9 mouse cellular contexts compared by ENCODE assay signal in the genomic region with DNA sequence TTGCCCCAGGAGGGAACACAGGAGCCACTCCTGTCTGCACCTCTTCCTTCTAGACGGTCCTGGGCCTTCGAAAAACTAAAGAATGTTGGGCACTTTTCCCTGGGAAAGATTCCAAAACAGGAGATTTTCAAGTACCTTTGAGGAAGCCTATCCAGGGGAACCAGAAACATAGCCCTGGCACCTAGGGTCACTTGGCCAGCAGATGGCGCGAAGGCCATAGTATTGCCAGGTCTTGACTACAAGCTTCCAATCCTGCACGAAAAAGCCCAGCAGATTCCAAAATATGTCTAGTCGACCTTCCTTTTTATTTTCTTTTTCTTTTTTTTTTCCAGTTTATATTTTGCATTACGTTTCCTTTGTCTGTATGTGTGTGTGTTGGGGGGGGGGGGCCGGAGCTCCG. TPM values are rescaled to one million over a fixed set of nuclear protein-coding genes. Genes with fewer than 3 reads are reported as not detected.
DNase-seq lines count a peak whose midpoint lies in the region; ATAC-seq and TF ChIP-seq lines count a peak whose summit lies in the region.
"Had no signal": no experiment of that assay in that cellular context is flagged by ENCODE, and none has a peak within 500 bp of the region (broad histone marks: within the 10 kb centered on the region; RNA-seq: fewer than 3 reads in every experiment).

No protein-coding gene starts in this region.

- TF ChIP-seq EP300 in liver, embryonic 14.5 days (IDR thresholded peaks at IDR 0.05; ENCODE audit: low read depth) = no peak

- no peaks in the 10 kb centered on the region for H3K9me3 ChIP-seq in liver, embryonic 11.5 days (ENCODE audit: control insufficient read depth, low read length)
- H3K9me3 ChIP-seq in liver, embryonic 14.5 days (ENCODE audit: control insufficient read depth, low read length) = no peaks in the 10 kb centered on the region

- 57% methylated on average over 9 of the region's 9 CpGs for WGBS in liver, embryonic 11.5 days
- WGBS in bone marrow, adult 2 months = 46% methylated on average over 9 of the region's 9 CpGs
- 46% methylated on average over 9 of the region's 9 CpGs for WGBS in liver, embryonic 14.5 days (ENCODE audit: insufficient replicate concordance)

- ATAC-seq in liver, embryonic 11.5 days (replicated peaks; ENCODE audit: low FRiP score) = no peak
- no peak for ATAC-seq in liver, embryonic 14.5 days (ENCODE audit: insufficient read depth)
- no peak for ATAC-seq in erythroid progenitor cell, adult 5-6 weeks (replicated peaks; ENCODE audit: low FRiP score, poor library complexity, severe bottlenecking)

- TF ChIP-seq CTCF in bone marrow, adult 2 months (IDR thresholded peaks at IDR 0.05; ENCODE audit: control insufficient read depth, insufficient read depth, low read length) = peak; percentile 72
- peak; percentile 54 for TF ChIP-seq CTCF in liver, embryonic 14.5 days (IDR thresholded peaks at IDR 0.05; ENCODE audit: low read depth)

- no peak overlapping the region for H3K4me3 ChIP-seq in liver, embryonic 11.5 days (ENCODE audit: low read depth, low read length)
- no peak overlapping the region for H3K4me3 ChIP-seq in bone marrow, adult 2 months (replicated peaks; ENCODE audit: control insufficient read depth, low read depth, low read length)
- H3K4me3 ChIP-seq in liver, embryonic 14.5 days (ENCODE audit: insufficient read depth in 1 of 2, low read depth in 2 of 2, low read length in 2 of 2) = no peak overlapping the region

- TF ChIP-seq POLR2A in bone marrow, adult 2 months (IDR thresholded peaks at IDR 0.05; ENCODE audit: borderline replicate concordance, control insufficient read depth, low read depth, low read length) = no peak

- peak; percentile 47 for DNase-seq in cerebellum, postnatal 36 days
- no peak for DNase-seq in cerebellum, adult 11-12 months
- DNase-seq in liver = peak; percentile 39
- no peak for DNase-seq in liver, embryonic 11.5 days (ENCODE audit: low spot score)
- DNase-seq in liver, embryonic 14.5 days (ENCODE audit: low read depth in 3 of 3, low spot score in 3 of 3) = no peak
- DNase-seq in thymus, postnatal 10 days (ENCODE audit: low spot score in 2 of 2) = no peak

- no peak overlapping the region for H3K9ac ChIP-seq in liver, embryonic 11.5 days (ENCODE audit: low read depth, low read length)
- no peak overlapping the region for H3K9ac ChIP-seq in liver, embryonic 14.5 days (replicated peaks)

- no peak overlapping the region for H3K27ac ChIP-seq in liver, embryonic 11.5 days (ENCODE audit: low read depth, low read length)
- peak overlapping the region; percentile 41 for H3K27ac ChIP-seq in bone marrow, adult 2 months (ENCODE audit: control insufficient read depth, insufficient read depth, low read depth, low read length, poor library complexity)
- H3K27ac ChIP-seq in liver, embryonic 14.5 days = no peak overlapping the region

- H3K27me3 ChIP-seq in liver, embryonic 11.5 days (replicated peaks; ENCODE audit: control insufficient read depth, insufficient read depth, low read length) = no peaks in the 10 kb centered on the region
- H3K27me3 ChIP-seq in liver, embryonic 14.5 days (ENCODE audit: control insufficient read depth, insufficient read depth, low read length) = no peaks in the 10 kb centered on the region

- H3K4me2 ChIP-seq in liver, embryonic 11.5 days = no peak overlapping the region
- H3K4me2 ChIP-seq in liver, embryonic 14.5 days (ENCODE audit: low read depth) = no peak overlapping the region

- 0 out of 2 replicates have a peak, but pooled peaks cover 2% of the 10 kb centered on the region for H3K4me1 ChIP-seq in liver, embryonic 11.5 days (replicated peaks; ENCODE audit: control insufficient read depth, insufficient read depth, low read length)
- no peaks in the 10 kb centered on the region; the same call in 1 of the 2 replicates for H3K4me1 ChIP-seq in bone marrow, adult 2 months (ENCODE audit: control insufficient read depth, insufficient read depth, low read length)
- H3K4me1 ChIP-seq in liver, embryonic 14.5 days (replicated peaks; ENCODE audit: control insufficient read depth in 2 of 2, insufficient read depth in 2 of 2, low read length in 1 of 2) = peaks cover 0 to 4% of the 10 kb centered on the region in 2 experiments; a peak in 3 of 4 replicates

- H3K36me3 ChIP-seq in liver, embryonic 11.5 days (ENCODE audit: control insufficient read depth, insufficient read depth, low read length) = no peaks in the 10 kb centered on the region
- H3K36me3 ChIP-seq in liver, embryonic 14.5 days (replicated peaks; ENCODE audit: control insufficient read depth, insufficient read depth, low read depth) = no peaks in the 10 kb centered on the region

RNA-seq across cellular contexts. Expression of a gene that starts 5.8 kb away (rescaled TPM):
- polyA plus RNA-seq in liver, embryonic 11.5 days (2014; fragmentation: Nextera tagmentation; extraction: Ambion mirVana) = 16.6 and 19.0 TPM in 2 replicates
- polyA plus RNA-seq in bone marrow, adult 2 months (2011; ENCODE audit: insufficient read depth, insufficient read length, low replicate concordance, missing spikeins) = 1,341 and 3,924 TPM in 2 replicates
- 38.4 and 42.6 TPM in 2 replicates for polyA plus RNA-seq in liver, embryonic 14.5 days (2012; rRNA removed)
- 91.5 and 124 TPM in 2 replicates for polyA plus RNA-seq in liver, embryonic 14.5 days (2014; fragmentation: Nextera tagmentation; extraction: Ambion mirVana)
- total RNA-seq in erythroid progenitor cell, adult 5-6 weeks (2015; ENCODE audit: low replicate concordance) = 3,384 and 3,702 TPM in 2 replicates
- 855 and 1,251 TPM in 2 replicates for total RNA-seq in erythroid progenitor cell, adult 5-6 weeks (2017; ENCODE audit: low replicate concordance)
- polyA plus RNA-seq: large intestine, adult 2 months had no signal

RNA-seq across cellular contexts. Expression of a gene that starts 5.8 kb away (rescaled TPM):
- polyA plus RNA-seq in liver, embryonic 11.5 days (2014; fragmentation: Nextera tagmentation; extraction: Ambion mirVana) = 13.2 and 13.6 TPM in 2 replicates
- polyA plus RNA-seq in bone marrow, adult 2 months (2011; ENCODE audit: insufficient read depth, insufficient read length, low replicate concordance, missing spikeins) = 7.6 and 20.4 TPM in 2 replicates
- polyA plus RNA-seq in liver, embryonic 14.5 days (2012; rRNA removed) = 3.9 and 4.3 TPM in 2 replicates
- polyA plus RNA-seq in liver, embryonic 14.5 days (2014; fragmentation: Nextera tagmentation; extraction: Ambion mirVana) = 2.8 and 3.8 TPM in 2 replicates
- 2.1 and 6.1 TPM in 2 replicates for total RNA-seq in erythroid progenitor cell, adult 5-6 weeks (2015; ENCODE audit: low replicate concordance)
- 2.6 and 3.7 TPM in 2 replicates for total RNA-seq in erythroid progenitor cell, adult 5-6 weeks (2017; ENCODE audit: low replicate concordance)

Comparison
In these comparisons a context has a peak if more than half of its experiments do, and no peak if none do; other contexts are left out.
1. DNase-seq: peak in cerebellum, postnatal 36 days (2 of 2) and liver (single experiment); none in cerebellum, adult 11-12 months (single experiment), liver, embryonic 11.5 days (single experiment), liver, embryonic 14.5 days (0 of 3) and thymus, postnatal 10 days (0 of 2).
2. RNA of a gene that starts 5.8 kb away (polyA plus RNA-seq): 1,341 to 3,924 TPM in bone marrow, adult 2 months; 38.4 to 124 TPM in liver, embryonic 14.5 days and 16.6 to 19.0 TPM in liver, embryonic 11.5 days; every median in the first group is over 10 times any median in the second.